Mouse (Mus musculus): ENCODE measurements around the gene Ugt1a2. TPM values are rescaled to one million over a fixed set of nuclear protein-coding genes. Genes with fewer than 3 reads are reported as not detected.
A peak's percentile ranks its signal among the peaks of the same experiment; 100 is the strongest.

Gene Ugt1a2
- total and polyA plus RNA-seq, 3 experiments: not detected

GRCm38 (mm10) chr1:88230421-88230820 lies 30.0 kb downstream of the Ugt1a2 start:
- DNase-seq: peak in 1 of 2 experiments; percentile 8
- no peak for TF ChIP-seq POLR2A (IDR thresholded peaks at IDR 0.05; ENCODE audit: insufficient read depth, low read depth, low read length)
- TF ChIP-seq EP300 (IDR thresholded peaks at IDR 0.05; ENCODE audit: insufficient read depth, low read depth, low read length): no peak
- no peak for TF ChIP-seq CTCF (IDR thresholded peaks at IDR 0.05)
- Histone ChIP-seq H3K9ac (ENCODE audit: low read depth, low read length) (no peak overlapping the region), H3K27ac (no peak overlapping the region), H3K79me2 (replicated peaks; ENCODE audit: control insufficient read depth, insufficient read depth, low read length) (no peaks in the 10 kb centered on the region), H3K4me1 (ENCODE audit: control insufficient read depth, insufficient read depth, low read length) (no peaks in the 10 kb centered on the region), H3K36me3 (ENCODE audit: control insufficient read depth, insufficient read depth, low read length) (no peaks in the 10 kb centered on the region), H3K4me3 (no peak overlapping the region), H3K27me3 (ENCODE audit: control insufficient read depth, insufficient read depth, low read length) (no peaks in the 10 kb centered on the region)
- 69% methylated on average over 7 of the region's 7 CpGs for WGBS
- intact Hi-C loops (cut with DNase I): no loop called here

GRCm38 (mm10) chr1:88230981-88231802 lies 30.8 kb downstream of the Ugt1a2 start:
- Histone ChIP-seq H3K9ac (ENCODE audit: low read depth, low read length) (no peak overlapping the region), H3K4me1 (ENCODE audit: control insufficient read depth, insufficient read depth, low read length) (no peaks in the 10 kb centered on the region), H3K27ac (no peak overlapping the region), H3K27me3 (ENCODE audit: control insufficient read depth, insufficient read depth, low read length) (no peaks in the 10 kb centered on the region), H3K79me2 (replicated peaks; ENCODE audit: control insufficient read depth, insufficient read depth, low read length) (no peaks in the 10 kb centered on the region), H3K4me3 (no peak overlapping the region), H3K36me3 (ENCODE audit: control insufficient read depth, insufficient read depth, low read length) (no peaks in the 10 kb centered on the region)
- WGBS: 66% methylated on average over 6 of the region's 6 CpGs
- DNase-seq: peak in 1 of 2 experiments; percentile 10
- intact Hi-C loops (cut with DNase I): no loop called here
- no peak for TF ChIP-seq EP300 (IDR thresholded peaks at IDR 0.05; ENCODE audit: insufficient read depth, low read depth, low read length)
- no peak for TF ChIP-seq POLR2A (IDR thresholded peaks at IDR 0.05; ENCODE audit: insufficient read depth, low read depth, low read length)
- no peak for TF ChIP-seq CTCF (IDR thresholded peaks at IDR 0.05)

DNA sequence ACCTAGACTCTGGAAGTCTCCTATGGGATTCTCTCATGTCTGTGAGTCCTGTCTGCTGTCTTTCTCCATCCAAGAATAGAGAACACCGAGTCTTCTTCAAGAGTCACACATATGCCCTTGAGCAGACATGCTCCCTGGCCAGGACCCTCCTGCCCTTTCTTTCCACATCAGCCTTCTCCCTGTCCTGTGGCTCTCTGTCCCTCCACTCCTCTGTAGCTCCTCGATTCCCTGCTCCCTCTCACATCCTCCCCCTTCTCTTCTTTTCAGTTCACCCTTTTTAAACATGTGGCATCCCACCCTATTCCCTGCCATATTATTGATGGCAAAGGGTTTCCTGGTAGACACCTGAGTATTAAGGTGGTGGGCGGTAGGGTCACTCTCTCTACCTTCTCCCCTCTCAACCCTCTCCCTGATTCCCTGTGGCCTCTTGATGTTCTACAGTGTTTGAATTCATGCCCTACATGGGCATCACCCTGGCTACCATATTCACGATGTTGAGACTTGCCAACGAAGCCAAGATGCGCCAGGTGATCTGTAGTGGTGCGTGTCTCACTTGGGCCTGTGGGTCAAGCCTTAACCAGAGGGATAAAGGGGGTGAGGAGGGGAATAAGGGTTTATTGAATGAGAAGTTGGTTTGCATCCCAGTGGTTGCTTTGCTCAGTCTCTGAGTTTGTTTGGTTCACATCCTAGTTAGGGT lies 31.6 kb downstream of the Ugt1a2 start:
- Histone ChIP-seq H3K79me2 (replicated peaks; ENCODE audit: control insufficient read depth, insufficient read depth, low read length) (no peaks in the 10 kb centered on the region), H3K36me3 (ENCODE audit: control insufficient read depth, insufficient read depth, low read length) (no peaks in the 10 kb centered on the region), H3K27ac (no peak overlapping the region), H3K4me1 (ENCODE audit: control insufficient read depth, insufficient read depth, low read length) (no peaks in the 10 kb centered on the region), H3K9ac (ENCODE audit: low read depth, low read length) (no peak overlapping the region), H3K4me3 (no peak overlapping the region), H3K27me3 (ENCODE audit: control insufficient read depth, insufficient read depth, low read length) (no peaks in the 10 kb centered on the region)
- TF ChIP-seq EP300 (IDR thresholded peaks at IDR 0.05; ENCODE audit: insufficient read depth, low read depth, low read length): no peak
- TF ChIP-seq POLR2A (IDR thresholded peaks at IDR 0.05; ENCODE audit: insufficient read depth, low read depth, low read length): no peak
- TF ChIP-seq CTCF (IDR thresholded peaks at IDR 0.05): no peak
- WGBS: 60% methylated on average over 7 of the region's 7 CpGs
- intact Hi-C loops (cut with DNase I): no loop called here
- peak in 1 of 2 experiments; percentile 23 for DNase-seq

DNA sequence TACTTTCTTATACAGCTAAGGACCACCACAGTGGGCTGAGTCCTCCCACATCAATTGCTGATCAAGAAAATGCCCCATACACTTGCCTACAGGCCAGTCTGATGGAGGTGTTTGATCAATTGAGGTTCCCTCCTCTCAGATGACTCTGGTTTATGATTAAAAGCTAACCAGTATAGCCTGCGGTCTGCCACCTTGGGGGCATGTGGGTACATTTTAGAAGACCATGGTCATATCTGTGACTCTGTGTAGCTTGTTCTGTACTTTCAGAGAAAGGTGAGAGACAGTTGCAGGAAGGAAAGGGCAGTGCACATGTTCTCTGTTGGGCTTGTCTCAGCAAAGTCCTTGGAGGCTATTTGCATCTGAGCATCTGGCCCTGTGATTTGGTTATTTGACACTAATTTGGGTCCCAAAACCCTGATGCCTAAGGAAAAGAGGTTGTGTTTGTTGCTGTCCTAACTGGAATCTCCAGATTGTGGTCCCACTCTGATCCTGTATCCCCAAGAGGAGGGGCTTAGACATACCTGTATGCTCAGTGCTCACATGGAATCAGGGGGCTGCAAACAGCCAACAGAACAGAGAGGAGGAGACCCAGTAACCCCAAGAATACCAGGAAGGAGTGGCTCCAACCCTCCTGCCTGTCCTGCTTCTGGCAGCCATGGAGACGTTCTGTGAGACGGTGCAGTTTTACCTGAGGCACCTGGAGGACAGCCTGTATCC lies 32.4 kb downstream of the Ugt1a2 start:
- no peaks in the 10 kb centered on the region for H3K36me3 ChIP-seq (ENCODE audit: control insufficient read depth, insufficient read depth, low read length)
- peak in 1 of 2 experiments; percentile 30 for DNase-seq
- no peaks in the 10 kb centered on the region for H3K79me2 ChIP-seq (replicated peaks; ENCODE audit: control insufficient read depth, insufficient read depth, low read length)
- TF ChIP-seq POLR2A (IDR thresholded peaks at IDR 0.05; ENCODE audit: insufficient read depth, low read depth, low read length): no peak
- TF ChIP-seq CTCF (IDR thresholded peaks at IDR 0.05): no peak
- TF ChIP-seq EP300 (IDR thresholded peaks at IDR 0.05; ENCODE audit: insufficient read depth, low read depth, low read length): no peak
- no peak overlapping the region for H3K9ac ChIP-seq (ENCODE audit: low read depth, low read length)
- H3K27ac ChIP-seq: no peak overlapping the region
- H3K4me1 ChIP-seq (ENCODE audit: control insufficient read depth, insufficient read depth, low read length): no peaks in the 10 kb centered on the region
- WGBS: 48% methylated on average over 3 of the region's 3 CpGs
- H3K4me3 ChIP-seq: no peak overlapping the region
- H3K27me3 ChIP-seq (ENCODE audit: control insufficient read depth, insufficient read depth, low read length): no peaks in the 10 kb centered on the region
- intact Hi-C loops (cut with DNase I): no loop called here

DNA sequence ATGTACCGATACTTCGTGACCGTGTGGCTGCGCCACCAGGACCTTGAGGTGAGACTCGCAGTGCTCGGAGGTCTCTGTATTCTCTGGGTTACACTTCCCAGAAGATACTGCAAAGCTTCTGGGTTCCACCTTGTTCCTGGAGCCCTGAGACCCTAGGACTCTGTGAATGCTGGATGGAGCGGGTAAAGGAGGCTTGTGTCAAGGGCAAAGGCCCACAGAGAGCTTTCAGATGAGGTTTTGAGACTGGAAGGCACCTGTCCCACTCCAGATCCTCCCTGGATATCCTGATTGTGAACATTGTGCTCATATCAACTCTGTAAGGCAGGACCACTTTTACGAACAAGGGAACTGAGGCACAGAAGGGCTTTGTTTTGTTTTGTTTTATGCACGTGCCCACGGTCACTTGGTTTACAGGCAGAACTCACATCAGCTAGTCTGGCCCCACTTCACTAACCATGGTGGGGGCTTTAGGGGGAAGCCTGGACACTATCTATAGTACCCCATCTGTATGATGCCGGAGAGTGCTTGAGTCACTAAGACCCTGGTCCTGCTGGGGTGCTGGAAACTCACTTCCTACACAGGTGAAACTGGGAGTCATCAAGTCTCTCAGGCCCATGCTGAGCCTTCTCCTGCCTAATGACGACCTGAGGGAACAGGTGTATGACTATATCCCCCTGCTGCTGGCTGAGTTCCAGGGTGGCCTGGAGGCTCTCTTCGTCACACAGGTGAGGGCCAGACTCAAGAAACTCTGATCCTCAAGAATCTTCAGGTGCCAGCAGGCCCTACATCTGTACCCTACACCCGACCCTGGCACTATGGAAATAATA lies 33.2 kb downstream of the Ugt1a2 start:
- 59% methylated on average over 14 of the region's 14 CpGs for WGBS
- intact Hi-C loops (cut with DNase I): no loop called here
- DNase-seq: peak in 1 of 2 experiments; percentile 37

More for the DNA sequence above, 33.2 kb downstream of the Ugt1a2 start:
- Histone ChIP-seq H3K4me3 (no peak overlapping the region), H3K4me1 (ENCODE audit: control insufficient read depth, insufficient read depth, low read length) (no peaks in the 10 kb centered on the region), H3K27me3 (ENCODE audit: control insufficient read depth, insufficient read depth, low read length) (no peaks in the 10 kb centered on the region), H3K27ac (no peak overlapping the region), H3K9ac (ENCODE audit: low read depth, low read length) (no peak overlapping the region), H3K36me3 (ENCODE audit: control insufficient read depth, insufficient read depth, low read length) (no peaks in the 10 kb centered on the region), H3K79me2 (replicated peaks; ENCODE audit: control insufficient read depth, insufficient read depth, low read length) (no peaks in the 10 kb centered on the region)
- TF ChIP-seq CTCF (IDR thresholded peaks at IDR 0.05): no peak
- TF ChIP-seq EP300 (IDR thresholded peaks at IDR 0.05; ENCODE audit: insufficient read depth, low read depth, low read length): no peak
- no peak for TF ChIP-seq POLR2A (IDR thresholded peaks at IDR 0.05; ENCODE audit: insufficient read depth, low read depth, low read length)

Data from heart, adult 2 months (tissue).